Mouse (Mus musculus) gastrocnemius, postnatal 14 days (tissue): ENCODE data around the gene Runx2. TPM values are rescaled to one million over a fixed set of nuclear protein-coding genes. Genes with fewer than 3 reads are reported as not detected.
A peak's percentile ranks its signal among the peaks of the same experiment; 100 is the strongest.

Experiments used
- DNase-seq: peaks from one replicate; pipeline ENCODE4 v3.0.0; 2021; ENCODE audit warnings: mixed read lengths
- intact Hi-C: fragments of 180-260 bp; cut with DNase I; formaldehyde crosslinking; loops from one replicate; pipeline ENCODE4 v1.15.1; 2025; ENCODE audit warnings: low total_unique reads
- total RNA-seq, 2 experiments: library from RNA; stranded (reverse); gene quantifications; 2 replicates each; pipeline ENCODE4 v1.2.3; 2021

Runx2 gene
- total RNA-seq, 2 experiments from 2014 or later = 0.25 to 0.38 TPM

DNA sequence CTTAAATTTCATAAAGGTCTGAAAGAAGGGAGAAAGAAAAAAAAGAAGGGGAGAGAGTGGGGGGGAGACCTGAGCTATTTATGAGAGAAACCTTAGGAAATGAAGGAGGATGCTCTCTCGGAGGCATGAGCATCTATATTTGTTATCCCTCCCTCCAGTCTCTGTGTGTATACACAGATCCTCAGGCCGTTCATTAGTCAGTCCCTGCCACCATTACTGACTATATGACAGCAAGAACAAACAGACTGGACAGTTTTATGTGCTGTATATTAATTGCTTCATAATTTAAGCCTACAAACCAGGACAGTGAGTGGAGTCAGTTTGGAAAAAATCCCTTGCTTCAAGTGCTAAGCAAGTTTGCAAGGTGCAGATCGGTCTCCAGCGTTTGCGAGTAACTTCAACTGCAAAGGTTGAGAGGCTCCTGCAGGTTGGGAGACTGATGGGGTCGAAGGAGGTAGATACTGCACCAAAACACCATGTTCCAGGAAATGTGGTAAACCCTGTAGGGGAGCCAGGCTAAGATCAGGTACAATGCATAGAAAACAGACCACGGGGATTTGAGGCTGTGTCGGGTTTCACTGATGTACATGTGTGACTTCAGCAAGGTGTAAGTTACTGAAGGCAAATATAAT is 248.6 kb downstream of the Runx2 start:
- intact Hi-C loops = no loop called here

DNA sequence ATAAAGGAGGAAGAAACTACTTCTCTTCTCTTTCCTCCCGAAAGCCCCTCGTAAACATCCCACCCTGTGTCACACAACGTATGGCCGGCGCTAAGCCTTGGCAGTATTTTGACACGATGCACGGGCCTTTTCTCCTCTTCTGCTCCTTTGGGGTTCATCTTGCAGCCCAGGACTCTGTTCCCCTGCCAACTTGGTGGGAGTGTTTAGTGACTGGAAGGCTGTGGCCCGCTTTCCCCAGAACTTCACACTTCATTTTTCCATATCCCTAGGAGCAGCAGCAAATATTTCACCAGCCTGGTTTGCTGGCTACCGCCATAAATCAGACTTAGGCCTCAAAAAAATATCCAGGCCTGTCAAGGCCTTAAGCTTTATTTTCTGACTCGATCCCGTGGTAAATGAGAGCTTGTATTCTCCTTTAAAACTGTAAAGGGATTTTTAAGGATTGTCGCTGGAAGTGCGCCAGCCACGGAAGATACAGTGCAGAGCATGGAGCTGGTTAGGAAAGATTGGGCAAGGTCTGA is 249.2 kb downstream of the Runx2 start:
- no peak for DNase-seq
- intact Hi-C loops = no loop called here

More for the DNA sequence above, 248.6 kb downstream of the Runx2 start:
- DNase-seq = no peak

DNA sequence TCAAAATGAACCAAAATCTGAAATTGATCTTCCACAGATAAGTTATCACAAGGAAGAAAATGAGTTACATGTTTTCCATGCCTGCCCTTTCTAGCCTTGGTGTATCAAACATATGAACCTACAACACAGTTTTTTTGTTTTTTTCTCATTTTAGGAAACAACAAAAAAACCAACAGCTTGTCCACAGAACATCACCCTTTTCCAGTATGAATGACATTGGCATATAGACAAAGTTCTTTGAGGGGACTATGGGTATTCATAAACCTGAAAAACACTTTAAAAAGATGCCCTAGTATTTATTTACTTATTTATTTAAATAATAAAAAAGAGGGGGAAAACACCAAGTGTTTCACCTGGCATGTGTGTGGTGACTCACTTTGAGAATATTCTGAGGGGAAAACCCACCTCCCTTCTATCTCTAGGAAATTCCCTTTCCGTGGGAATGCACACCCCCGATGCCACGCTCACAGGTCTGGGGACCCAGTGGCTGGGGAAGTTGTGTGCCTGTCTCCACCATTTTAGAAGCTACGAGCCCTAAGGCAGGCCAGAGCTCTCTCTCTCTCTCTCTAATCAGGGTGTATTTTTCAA is 249.9 kb downstream of the Runx2 start:
- no peak for DNase-seq
- intact Hi-C loops = no loop called here

- no peak for DNase-seq
- intact Hi-C loops = no loop called here
These were observed 254.6 kb downstream of the Runx2 start for GRCm38 (mm10) chr17:44560016-44560415.

DNA sequence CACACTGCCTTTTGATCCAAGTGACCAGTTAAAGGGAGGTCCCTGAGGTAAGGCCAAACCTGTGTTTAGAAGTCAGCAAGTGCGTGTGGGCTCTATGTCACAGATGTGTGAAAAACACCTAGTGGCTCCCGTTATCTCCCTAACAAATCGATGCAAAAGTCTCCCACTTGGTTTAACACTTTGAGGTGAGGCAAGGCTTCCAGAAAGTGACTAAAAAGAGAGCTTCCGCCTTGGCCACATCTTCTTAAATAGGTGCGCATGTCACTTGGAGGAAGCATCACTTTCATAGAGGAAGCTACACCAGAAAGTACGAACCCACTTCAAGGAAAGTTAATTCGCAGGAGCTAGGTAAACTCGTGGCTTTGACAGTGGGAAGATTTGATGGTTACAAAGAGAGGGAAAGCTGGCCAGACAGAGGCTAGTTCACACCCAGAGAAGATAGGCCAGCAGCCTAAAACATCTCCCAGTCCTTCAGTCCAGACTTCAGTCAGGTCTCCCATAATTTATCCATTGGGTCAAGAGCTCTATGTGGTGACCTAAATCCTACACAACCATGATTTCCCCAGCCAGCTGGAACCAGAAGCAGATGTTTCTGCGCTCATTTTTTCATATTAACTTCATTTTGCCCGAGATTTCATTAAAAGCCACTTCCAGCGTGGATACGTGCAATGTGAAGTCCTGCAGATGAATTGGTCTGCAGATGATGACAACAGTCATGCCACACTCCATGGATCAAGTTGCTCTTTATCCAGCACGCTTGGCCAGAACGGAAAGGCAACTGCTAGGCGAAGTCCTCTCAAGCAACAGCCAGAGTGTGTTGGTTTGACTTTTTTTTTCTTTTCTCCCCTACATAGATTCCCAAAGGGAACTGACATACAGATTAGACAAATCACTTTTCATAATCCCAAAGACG is 257.1 kb downstream of the Runx2 start:
- no peak for DNase-seq
- intact Hi-C loops = no loop called here

DNA sequence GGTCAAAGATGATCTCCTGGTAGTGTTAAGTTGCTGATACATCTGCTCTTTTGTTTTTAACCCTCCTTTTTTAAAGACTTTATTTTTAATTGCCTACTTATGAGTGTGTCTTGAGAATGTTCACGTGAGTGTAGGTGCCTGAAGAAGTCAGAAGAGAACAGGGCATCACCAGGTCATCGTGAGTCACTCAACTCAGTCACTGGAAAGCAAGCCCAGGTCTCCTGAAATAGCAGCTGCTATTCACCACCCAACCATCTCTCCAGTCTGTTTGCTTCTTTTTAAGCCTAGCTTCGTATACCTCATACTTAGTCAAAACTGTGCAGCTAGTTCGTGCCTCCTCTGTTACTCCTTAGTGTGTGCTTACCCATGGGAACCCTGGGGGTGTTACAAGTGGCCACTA is 259.7 kb downstream of the Runx2 start:
- no peak for DNase-seq
- intact Hi-C loops = no loop called here

- intact Hi-C loops = no loop called here
- no peak for DNase-seq
These were observed 265.0 kb downstream of the Runx2 start for GRCm38 (mm10) chr17:44549551-44549950.

DNA sequence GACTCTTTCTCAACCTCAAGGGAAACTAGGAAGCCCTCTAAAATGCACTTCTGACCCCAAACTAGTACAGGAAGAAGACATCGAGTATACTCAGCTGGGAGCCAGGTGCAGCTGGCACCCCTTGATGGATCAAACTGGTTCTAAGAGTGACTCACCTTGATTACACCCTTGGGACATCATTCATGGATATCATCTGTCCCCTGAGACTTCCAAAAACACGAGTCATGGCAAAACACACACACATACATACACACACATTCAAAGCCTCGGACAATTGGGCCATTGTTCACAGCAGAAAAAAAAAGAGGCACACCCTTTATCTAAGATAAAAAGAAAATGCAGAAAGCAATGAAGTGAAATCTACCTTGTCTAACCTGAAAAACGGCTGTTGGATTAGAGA is 266.7 kb downstream of the Runx2 start:
- intact Hi-C loops = no loop called here
- DNase-seq = no peak

DNA sequence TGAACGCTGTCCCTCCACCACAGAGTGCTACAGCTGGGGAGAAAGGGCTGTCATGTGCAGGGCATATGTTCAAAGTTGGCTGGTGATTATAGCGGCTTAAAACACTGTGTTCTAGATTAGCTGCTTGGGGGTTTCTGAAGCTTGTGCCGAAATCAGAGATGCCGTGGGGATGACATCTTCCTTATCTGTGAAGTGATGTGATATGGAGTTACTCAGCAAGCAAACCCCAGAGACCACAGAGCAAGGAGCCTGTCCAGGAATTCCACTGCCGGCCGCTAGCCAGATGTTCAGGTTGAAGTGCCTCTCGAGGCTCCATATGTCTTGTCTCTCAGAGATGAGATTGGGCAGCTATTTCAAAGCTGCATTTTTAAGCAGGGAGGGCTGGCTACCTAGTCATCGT is 267.8 kb downstream of the Runx2 start:
- intact Hi-C loops = no loop called here
- no peak for DNase-seq

DNA sequence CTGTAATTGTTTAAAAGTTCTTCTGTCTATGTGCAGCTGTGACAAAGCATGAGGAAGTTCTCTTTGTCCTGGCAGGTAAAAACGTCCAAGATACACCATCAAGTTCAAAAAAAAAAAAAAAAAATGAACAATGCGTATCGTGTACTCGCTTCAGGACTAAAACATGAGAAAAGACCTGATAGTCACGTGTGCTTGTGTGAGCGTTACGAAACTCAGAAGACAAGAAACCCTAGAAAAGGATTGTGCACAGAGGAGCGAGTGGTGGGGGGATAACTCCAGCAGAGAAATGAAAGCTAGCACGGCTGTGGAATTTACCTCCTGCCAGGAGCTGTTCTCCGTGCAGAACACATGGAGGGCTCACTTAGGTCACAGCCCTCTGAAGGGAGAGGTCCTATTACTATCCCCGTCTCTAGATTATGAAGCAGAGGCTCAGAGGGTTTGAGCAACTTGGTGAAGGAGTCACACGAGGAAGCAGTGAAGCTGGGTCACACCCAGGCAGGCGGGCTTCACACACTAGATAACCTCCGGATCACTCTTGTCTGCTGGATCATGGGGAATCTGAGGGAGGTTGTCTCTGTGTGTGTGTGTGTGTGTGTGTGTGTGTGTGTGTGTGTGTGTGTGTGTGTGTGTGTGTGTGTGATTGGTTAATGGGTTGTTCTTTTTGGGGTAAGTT is 269.3 kb downstream of the Runx2 start:
- intact Hi-C loops = no loop called here

DNA sequence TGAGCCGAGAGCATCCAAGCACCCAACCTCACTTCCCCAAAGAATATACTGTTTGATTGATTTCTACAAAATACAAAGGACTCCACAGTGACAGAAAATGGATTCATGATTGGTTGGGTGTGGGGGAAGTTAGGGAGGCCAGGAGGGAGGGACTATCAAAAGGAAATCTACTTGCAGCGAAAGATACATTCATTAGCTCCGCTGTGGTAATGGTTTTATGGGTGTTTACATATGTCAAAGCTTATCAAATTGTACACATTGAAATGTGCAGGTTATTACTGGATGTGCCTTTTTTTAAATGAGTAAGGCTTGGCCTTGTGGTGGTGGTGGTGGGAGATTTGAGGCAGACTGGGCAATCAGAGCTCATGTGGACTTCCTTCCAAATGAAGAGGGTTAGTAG is 271.9 kb downstream of the Runx2 start:
- no peak for DNase-seq
- intact Hi-C loops = no loop called here

More for the DNA sequence above, 269.3 kb downstream of the Runx2 start:
- DNase-seq = no peak

DNA sequence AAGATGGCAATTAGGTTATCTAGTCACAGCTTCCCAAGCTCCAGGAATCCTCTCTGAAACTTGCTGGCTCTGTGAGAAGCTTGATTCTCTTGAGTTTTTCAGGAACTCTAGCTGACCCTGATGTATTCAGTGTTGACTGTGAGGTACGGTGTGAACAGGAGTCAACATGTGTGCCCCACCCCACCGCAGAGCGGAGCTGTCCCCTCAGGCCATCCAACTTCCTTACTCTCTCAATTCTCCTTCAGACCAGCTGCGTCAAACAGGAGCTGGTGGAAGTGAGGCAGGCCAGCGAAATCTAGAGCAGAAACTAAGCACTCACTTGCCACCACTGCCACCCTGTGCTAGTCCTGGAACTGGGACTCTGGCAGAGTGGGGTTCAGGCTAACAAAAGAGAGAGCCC is 273.9 kb downstream of the Runx2 start:
- intact Hi-C loops = no loop called here
- no peak for DNase-seq

DNA sequence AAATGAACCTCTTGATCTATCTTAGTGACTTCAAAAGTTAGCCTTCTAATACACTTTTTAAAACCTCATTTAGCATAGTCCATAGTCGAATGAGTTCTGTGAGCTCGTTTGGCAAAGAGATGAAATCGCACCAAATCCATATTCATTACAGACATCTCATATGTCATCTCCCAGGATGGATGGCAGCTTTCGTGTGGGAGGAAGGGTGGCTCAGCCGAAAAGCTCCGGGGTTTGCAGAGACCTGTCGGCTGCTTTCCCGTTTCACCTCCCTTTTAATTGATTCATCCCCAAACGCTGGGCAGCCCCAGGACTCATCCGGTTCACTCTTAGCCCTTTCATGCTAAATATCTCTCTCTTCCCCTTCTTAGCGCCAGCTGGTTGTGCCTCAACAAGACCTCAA is 275.7 kb downstream of the Runx2 start:
- DNase-seq = no peak
- intact Hi-C loops = no loop called here

DNA sequence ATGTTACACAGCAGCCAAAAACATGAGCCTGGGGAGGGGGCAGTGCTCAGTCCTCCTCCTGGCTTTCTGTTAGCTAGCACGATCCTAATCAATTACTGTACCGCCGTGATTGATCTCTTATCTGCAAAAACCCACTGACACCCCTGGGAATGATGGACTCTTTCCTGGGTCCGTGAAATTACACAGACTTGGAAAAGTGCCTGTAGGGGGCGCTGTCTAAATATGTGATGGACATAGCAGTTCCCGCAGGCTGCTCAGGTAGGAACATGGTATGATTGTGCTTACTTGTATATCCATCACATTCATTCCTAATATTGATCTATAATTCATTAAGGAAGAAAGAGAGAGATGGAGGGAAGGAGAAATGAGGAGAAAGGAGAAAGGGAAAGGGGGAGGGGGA is 284.6 kb downstream of the Runx2 start:
- intact Hi-C loops = no loop called here
- no peak for DNase-seq

DNA sequence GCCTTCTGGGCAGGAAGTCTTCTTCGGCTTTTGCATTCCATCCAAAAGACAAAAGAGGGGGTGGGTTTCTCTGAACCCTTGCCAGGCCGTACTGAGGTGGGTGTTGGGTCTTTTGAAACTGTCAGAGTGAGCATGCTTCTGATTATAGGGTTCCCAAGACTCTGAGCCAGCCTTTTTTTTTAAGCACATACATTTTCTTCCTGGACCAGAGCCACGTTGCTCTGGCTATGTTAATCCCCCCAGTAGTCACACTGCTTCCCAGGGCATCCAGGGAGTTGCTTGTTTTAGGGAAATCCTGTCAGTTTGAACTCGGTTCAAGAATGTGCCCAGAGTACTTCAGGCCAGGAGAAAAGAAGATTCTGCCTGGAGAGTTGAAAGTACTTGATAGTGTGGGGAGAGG is 286.0 kb downstream of the Runx2 start:
- no peak for DNase-seq
- intact Hi-C loops = no loop called here

- intact Hi-C loops = no loop called here
- no peak for DNase-seq
These were observed 290.5 kb downstream of the Runx2 start for GRCm38 (mm10) chr17:44524146-44524545.

DNA sequence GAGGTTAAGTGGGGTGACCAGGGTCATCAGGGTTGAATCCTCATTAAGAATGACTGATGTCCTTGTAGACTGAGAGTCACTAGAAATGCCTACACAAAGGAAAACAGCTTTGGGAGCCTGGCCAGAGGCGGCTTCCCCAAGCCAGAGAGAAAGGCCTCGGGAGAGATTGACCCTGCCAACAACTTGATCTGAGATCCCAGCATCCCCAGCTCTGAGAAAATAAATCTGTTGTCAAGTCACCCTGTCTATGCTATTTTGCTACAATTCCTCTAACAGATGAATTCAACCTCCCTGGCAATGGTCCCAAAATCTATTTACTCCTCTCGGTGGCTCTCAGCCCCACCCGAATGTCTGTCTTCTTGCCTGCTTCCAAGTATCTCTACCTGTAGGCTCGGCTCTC is 291.7 kb downstream of the Runx2 start:
- intact Hi-C loops = no loop called here
- no peak for DNase-seq

- DNase-seq = peak; percentile 28
- intact Hi-C loops = no loop called here
These were observed 294.2 kb downstream of the Runx2 start for GRCm38 (mm10) chr17:44520122-44521075.

- no peak for DNase-seq
- intact Hi-C loops = no loop called here
These were observed 295.2 kb downstream of the Runx2 start for GRCm38 (mm10) chr17:44519356-44519755.
